Mouse (Mus musculus) urinary bladder, adult 18-20 months (tissue): ENCODE data around the gene Emilin1.
A peak's percentile ranks its signal among the peaks of the same experiment; 100 is the strongest.

Experiments used
- DNase-seq, 2 experiments: peaks; one replicate each; pipeline ENCODE4 v3.0.0; 2022; ENCODE audit warnings: low spot score in 2 of 2, mixed read lengths in 2 of 2

Emilin1 gene

DNA sequence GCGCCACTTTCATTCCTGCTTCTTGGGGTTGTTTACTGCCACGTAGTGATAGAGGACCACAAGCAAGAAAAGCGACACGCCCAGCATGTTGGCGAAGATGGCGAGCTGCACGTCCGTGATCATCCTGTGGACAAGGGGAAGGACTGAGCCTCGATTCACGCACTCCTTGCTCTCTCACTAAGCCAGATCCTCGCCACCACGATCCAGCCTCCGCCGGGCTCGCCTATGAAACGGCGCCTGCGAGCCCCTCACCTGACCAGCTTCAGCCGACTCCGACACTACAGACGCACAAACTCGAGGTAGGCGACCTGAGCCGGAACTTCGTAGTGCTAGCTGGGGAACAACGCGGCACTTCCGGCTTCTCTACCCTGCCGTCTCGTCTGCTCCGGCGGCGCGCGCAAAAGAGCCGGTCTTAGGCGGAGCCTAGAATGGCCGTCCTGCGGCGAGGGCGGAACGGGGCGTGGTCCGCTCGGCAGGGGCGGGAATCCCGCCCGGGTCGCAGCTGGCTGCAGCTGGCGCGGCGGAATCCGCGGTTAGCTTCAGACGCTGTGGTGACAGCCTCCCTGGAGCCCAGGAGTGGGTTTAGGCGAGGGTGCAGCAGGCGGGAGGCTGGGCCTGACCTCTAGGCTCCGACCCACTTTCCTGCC lies 5.7 kb upstream of the Emilin1 start, which contains the start of gene Ost4:
Ost4 (minus strand) TSS at position 376 of the 647 bp plus-strand sequence.
- peak; percentile 95 to 96 for DNase-seq

DNA sequence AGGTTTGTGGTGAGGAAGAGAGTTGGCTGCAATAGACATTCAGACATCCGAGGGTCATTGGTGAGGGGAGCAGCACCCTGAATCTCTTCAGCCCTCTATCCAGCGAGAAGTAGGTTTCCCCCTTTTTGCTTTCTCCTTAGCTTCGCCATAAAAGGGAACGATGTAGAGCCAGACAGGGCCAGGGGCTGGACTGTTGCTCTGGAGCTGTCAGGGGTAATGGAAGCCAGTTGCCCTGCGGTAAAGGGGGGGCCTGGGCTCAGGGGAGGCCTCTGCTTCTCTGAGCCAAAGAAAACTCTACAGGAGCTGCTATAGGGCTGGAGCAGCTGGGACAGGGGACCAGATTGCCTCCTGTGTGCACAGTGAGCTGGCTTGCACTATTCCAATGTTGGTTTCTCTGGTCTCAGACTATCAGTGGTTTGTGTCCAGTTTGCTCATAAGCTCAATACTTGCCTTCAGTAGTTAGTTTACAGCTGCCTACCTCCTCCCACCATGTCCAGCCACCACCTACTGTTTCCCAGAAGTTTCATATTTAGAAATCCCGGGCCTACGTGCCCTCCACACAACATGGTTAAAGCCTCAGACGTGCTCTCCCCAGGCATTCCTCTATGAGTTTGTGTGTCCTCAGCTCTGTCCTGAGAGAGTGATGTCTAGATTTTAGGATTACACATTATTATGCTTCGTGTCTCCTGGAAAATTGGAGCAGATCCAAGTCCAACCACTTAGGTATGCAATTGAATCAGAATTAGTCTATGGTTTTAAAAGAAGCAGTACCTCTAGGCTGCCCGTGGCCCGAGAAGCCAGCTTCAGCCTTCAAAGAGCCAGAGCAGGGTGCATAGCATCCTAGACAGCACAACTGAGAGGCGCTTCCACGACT lies 4.5 kb upstream of the Emilin1 start:
- no peak for DNase-seq

DNA sequence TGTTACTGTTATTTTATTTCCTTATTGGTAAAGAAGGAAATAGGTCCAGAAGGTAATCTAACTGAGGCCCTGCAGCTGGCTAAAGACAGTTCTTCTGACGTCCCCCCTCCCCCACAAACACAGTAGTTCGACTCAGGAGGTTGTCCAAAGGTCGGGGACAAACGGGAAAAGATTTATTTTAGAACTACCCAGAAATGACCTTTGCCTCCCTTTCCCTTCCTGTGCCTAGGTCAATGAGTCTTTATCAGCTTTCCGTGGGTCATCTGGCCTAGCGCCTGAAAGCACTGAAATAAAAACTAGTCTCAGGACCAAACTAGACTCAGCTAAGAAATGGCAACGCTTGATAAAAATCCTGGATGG lies 3.9 kb upstream of the Emilin1 start:
- DNase-seq = no peak

DNA sequence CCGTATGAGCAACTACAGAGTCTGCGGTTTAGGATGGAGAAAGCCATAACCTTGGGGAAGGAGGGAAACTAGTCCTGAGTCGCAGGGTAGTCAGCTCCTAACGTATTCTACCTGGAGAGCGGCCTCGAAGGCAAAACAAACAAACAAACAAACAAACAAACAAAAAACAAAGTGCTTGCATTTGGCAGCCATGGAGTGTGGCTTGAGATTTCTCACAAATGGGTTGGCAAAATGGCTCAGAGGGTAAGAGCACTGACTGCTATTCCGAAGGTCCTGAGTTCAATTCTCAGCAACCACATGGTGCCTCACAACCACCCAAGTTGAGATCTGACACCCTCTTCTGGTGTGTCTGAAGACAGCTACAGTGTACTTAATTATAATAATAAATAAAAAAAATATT lies 3.3 kb upstream of the Emilin1 start:
- DNase-seq = no peak

DNA sequence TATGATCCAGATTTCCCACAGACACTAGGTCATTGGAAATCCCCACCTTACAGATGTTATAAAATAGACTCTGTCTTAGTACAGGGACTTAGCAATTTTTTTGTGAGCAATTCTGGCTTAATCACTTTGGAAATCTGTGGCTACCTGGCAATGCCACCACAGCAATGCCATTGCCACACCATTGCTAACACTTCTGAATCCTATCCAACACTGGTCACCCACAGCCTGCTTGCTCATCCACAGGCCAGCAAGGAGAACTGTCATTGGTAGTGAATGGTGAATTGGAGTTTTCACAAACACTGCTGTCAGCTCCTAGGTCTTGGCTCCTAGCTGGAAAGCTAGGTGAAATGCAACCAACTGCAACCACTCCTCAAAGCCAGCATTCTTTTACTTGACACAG lies 2.7 kb upstream of the Emilin1 start:
- no peak for DNase-seq

DNA sequence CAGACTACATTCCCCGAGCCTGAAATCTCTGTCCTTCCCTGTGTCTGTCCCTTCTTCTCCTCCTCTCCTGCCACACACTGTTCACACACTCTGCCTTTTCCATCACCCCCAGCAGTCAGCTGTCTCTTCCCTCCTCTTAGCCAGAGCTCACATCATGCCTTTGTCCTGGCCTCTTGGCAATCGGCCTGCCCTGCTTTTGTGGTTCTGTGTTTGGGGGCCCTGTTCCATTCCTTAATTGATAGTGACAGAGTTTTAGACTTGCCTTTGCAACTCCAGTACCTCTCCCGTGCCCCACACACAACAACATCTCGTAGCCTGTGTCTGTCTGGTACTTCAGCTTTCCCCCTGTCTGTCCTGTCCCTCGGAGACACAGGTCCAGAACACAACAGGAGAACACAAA lies 1.0 kb upstream of the Emilin1 start:
- no peak for DNase-seq

DNA sequence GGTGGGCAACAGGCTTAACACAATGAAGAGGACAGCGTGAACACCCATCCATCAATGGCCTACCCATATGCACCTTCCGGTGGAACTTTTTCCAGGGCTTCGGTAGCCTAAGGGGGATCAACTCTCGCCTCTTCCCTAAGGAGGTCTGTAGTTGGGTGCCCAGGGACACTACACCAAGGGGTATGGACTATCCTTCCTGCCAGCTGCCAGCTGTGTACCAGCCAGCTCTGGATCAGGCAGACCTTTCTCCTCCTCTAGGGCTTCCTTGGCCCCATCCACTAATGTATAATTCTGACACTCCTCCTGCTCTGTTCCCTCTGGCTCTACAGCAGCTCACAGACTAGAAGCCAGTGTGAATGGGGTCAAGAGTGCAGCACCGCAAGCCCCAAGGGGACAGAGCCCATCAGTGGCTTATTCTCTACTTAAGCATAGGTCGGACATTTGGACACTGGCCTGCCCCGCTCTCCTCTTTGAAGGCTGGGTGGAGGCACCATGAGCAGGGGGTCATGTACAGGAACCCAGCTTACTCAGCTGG lies 966 bp downstream of the Emilin1 start:
- DNase-seq = no peak

DNA sequence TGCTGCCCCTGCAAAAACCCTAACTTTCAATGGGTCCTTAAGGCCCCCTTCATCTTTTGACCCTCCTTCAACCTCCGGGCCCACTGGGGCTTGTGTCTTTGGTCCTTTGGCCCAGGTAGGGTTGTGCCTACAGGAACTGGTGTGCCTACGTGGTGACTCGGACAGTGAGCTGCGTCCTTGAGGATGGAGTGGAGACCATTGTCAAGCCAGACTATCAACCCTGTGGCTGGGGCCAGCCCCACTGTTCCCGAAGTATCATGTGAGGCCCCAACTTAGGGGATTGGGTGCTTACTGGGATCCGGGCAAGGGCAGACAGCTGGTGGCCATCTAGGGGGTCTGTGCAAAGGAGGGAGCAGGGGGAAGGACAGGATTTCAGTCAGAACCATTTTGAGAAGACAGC lies 1.6 kb downstream of the Emilin1 start:
- no peak for DNase-seq

DNA sequence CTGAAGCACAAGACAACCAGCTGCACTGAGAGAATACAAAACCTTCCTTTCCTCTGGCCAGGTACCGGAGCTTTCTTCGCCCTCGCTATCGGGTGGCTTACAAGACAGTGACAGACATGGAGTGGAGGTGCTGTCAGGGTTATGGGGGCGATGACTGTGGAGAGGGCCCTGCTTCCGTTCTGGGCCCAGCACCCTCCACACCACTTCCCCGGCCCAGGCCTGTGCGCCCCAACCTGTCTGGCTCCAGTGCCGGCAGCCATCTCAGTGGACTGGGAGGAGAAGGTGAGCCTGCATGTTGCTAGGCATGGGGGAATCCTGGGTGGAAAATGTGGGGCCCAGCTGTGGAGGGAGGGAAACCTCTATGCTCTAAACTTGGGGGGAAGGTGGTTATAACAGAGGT lies 2.3 kb downstream of the Emilin1 start:
- no peak for DNase-seq

DNA sequence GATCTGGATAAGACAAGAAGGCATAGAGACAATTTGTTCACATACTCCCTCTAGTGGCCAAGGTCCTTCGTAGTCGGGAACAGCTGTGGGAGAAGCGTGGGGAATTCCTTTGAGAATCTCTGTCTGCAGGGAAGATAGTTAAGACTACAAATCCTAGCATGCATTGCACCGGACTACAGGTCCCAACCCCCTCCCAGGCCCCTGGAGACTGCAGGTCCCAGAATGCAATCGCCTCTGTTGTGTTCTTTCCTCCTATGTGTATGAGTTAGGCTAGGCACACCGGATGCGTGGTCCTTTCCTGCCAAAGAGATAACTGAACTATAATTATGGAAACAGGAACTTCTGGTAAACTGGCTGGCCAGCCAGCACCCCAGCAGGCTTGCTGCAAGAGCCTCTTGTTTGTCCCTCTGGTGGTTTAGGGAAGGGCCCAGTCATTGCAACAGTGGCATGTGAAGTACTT lies 2.8 kb downstream of the Emilin1 start:
- DNase-seq = peak; percentile 50 to 82

DNA sequence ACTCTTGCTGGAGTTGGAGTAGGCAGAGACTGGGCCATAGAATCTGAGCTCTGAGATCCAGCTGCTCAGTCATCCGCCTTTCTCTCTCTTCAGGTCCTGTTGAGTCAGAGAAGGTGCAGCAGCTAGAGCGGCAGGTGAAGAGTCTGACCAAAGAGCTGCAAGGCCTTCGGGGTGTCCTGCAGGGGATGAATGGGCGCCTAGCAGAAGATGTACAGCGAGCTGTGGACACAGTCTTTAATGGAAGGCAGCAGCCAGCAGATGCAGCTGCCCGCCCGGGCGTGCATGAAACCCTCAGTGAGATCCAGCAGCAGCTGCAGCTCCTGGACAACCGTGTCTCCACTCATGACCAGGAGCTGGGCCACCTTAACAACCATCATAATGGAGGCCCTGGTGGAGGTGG lies 3.6 kb downstream of the Emilin1 start:
- no peak for DNase-seq

DNA sequence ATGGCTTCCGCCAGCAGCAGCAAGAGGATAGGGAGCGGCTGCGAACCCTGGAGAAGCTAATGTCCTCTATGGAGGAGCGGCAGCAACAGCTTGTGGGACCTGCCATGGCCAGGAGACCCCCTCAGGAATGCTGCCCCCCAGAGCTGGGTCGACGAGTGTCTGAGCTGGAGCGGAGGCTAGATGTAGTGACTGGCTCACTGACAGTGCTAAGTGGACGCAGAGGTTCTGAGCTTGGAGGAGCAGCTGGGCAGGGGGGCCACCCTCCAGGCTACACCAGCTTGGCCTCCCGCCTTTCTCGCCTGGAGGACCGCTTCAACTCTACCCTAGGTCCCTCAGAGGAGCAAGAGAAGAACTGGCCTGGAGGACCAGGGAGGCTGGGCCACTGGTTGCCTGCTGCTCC lies 4.1 kb downstream of the Emilin1 start:
- no peak for DNase-seq

DNA sequence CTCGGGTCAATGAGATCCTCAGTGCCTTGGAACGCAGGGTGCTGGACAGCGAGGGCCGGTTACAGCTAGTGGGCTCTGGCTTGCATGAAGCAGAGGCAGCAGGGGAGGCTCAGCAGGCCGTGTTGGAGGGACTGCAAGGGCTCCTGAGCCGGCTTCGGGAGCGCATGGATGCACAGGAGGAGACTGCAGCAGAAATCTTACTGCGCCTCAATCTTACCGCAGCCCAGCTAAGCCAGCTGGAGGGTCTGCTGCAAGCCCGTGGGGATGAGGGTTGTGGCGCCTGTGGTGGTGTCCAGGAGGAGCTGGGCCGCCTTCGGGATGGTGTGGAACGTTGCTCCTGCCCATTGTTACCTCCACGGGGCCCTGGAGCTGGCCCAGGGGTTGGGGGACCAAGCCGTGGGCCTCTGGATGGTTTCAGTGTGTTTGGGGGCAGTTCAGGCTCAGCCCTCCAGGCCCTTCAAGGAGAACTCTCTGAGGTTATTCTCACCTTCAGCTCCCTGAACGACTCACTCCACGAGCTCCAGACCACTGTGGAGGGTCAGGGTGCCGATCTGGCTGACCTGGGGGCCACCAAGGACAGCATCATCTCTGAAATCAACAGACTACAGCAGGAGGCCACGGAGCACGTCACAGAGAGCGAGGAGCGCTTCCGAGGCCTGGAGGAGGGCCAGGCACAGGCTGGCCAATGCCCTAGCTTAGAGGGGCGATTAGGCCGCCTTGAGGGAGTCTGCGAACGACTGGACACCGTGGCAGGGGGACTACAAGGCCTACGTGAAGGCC lies 4.9 kb downstream of the Emilin1 start:
- DNase-seq = no peak

DNA sequence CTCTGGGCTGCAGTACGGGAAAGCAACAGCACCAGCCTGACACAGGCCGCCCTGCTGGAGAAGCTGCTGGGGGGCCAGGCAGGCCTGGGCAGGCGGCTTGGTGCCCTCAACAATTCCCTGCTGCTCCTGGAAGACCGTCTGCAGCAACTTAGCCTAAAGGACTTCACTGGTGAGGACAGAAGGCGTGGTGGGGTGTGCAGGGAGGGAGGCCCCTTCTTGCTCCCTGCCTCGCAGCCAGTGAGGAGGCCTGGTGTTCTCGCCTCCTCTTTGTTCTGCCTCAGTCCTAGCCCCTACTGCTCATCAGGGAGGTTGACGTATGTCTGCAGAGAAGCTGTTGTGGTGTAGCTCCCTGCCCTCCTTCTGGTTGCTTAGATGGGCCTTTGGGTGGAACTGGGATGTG lies 5.5 kb downstream of the Emilin1 start:
- no peak for DNase-seq

DNA sequence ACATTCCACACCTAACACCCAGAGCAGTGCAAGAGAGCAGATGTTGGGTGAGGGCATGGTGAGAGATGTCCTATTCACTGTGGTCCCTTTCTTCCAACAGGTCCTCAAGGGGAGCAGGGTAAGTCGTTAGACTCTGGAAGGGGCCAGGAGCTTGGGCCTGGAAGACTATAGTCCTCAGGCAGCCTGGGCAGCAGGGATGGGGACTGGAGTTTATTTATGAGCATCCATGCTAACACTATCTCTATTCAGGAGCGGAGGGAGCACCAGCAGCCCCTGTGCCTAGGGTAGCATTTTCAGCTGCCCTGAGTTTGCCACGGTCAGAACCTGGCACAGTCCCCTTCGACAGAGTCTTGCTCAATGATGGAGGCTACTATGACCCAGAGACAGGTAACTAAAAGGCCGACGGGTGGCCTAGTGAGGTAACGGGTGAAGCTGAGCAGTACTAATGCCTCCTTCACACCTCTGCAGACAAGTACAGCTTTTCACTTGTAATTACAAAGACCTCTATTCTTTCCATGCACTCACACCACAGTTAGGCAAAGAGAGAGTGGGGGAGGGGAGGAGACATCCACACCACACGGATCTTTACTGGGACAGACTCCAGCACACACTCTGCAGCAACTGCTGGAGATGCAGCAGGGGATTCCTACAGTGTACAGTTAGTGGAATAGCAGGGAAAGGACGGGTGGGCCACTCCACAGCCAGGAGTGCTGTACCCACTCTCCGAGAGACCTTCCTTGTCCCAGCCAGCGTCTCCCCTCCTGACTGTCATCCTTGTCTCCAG lies 6.8 kb downstream of the Emilin1 start:
- DNase-seq = no peak

DNA sequence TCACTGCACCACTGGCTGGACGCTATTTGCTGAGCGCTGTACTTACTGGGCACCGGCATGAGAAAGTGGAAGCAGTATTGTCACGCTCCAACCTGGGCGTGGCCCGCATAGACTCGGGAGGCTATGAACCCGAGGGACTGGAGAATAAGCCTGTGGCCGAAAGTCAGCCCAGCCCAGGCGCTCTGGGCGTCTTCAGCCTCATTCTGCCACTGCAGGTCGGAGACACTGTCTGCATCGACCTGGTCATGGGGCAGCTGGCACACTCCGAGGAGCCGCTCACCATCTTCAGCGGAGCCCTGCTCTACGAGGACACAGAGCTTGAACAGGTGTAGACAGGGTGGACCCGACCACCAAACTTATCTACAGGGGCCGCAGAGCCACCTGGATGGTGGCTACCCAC lies 7.4 kb downstream of the Emilin1 start:
- DNase-seq = no peak

DNA sequence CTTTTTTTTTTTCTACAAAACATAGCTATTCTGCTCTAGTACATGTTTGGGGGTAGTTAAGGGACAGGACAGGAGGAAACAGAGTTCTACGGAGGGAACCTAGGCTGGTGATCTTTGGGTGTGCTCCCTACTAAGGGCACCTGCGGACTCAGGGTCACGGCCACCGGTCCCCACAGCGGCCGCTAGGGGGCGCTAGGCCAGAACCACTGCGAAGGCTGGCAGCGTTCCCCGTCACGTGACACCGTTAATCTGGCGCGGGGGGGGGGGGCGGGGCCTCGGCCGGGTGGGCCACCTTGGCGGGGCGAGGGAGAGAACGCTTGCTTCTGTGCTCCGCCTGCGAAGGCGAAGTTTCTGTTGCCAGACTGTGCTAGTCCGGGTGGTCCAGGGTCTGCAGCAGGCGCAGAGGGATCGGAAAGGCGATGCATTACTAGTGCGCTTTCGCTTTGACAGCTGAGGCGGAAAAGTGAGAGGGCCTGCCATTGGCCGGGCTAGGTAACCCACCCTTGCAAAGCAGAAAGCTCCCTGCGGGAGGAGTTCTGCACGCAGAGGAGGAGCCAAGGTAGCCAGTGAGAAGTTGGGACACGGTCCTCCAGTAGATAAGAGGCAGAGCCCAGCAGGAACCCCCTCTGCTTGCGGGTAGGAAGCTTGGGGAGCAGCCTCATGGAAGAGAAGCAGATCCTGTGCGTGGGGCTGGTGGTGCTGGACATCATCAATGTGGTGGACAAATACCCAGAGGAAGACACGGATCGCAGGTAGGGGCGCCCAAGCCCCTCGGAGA lies 8.2 kb downstream of the Emilin1 start, which contains the start of gene Khk:
Khk (plus strand) TSS at position 176 of the 778 bp plus-strand sequence.
- peak; percentile 76 to 87 for DNase-seq

DNA sequence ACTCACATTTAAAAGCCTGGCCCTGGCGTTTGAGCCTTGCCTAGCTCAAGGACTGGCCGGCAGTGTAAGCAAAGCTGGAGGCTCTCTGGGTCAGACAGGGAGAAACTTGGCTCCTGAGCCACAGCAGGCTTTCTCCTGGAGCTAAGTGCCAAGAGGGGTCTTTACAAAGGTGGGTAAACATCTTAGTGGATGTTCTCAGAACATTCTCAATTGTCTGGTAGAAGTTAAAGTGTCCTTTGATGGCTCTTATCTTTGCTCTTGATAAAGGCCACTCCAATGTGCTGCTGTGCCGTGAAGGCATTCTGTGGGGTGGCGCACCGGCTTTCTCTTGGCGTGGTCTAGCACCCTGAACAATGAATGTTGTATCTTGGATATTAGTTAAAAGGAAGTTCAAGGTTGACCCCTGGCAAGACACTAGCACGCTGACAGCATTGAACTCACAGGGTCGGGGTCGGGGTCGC lies 9.4 kb downstream of the Emilin1 start:
- DNase-seq = no peak

DNA sequence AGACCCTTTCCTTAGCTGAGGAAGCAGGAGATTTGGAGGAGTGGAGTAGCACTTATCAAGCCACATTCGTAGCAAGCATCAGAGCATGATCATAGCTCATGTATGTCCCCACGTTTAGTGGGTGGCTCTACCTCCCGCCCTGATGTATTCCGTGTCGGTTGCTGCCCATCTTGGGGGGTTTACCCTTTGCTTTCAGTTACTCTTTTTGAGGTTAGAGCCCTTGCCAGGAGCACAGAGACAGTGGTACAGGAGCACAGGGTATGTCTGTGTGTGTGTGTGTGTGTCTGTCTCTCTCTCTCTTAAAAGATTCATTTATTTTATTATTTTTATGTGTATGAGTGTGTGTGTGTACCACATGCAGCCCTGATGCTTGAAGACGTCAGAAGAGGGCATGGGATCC lies 9.9 kb downstream of the Emilin1 start:
- DNase-seq = no peak

DNA sequence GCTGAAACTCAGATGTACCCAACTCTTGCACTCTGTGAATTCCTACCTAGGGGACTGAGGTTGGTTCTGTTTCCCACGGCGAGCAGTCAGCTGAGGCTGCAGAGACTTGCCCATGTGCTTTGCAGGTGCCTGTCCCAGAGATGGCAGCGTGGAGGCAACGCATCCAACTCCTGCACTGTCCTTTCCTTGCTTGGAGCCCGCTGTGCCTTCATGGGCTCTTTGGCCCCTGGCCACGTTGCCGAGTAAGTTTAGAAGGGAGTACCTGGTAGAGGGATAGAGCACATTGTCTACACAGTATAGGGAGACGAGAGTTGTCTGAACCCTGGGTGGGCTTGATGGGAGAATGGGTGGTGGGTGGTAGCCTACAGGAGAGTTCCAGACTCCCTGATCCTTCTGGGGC lies 11.4 kb downstream of the Emilin1 start:
- DNase-seq = no peak
